Mouse (Mus musculus) forebrain, postnatal 0 days (tissue): Measurements from ENCODE around the gene Med12. TPM values are rescaled to one million over a fixed set of nuclear protein-coding genes. Genes with fewer than 3 reads are reported as not detected.

Source experiments
- ATAC-seq: fragments of 200-750 bp; cut with Nextera tagmentation; 2 replicates; pipeline ENCODE4 v1.8.0; 2017; ENCODE audit warnings: mild to moderate bottlenecking, moderate library complexity
- DNase-seq: peaks from one replicate; pipeline ENCODE4 v3.0.0-alpha.2; 2015
- H3K27ac ChIP-seq: fragments of 300-500 bp; sonication (generic); 2 replicates; pipeline ENCODE4 v1.5.1; 2014; ENCODE audit warnings: low read depth, mild to moderate bottlenecking, antibody characterized with exemption, low read length, moderate library complexity, mixed read lengths
- H3K27me3 ChIP-seq: fragments of 300-500 bp; sonication (generic); 2 replicates; pipeline ENCODE4 v1.6.1; 2014; ENCODE audit warnings: mild to moderate bottlenecking, low read length, mixed read lengths; ENCODE audit not compliant: insufficient read depth
- H3K36me3 ChIP-seq: fragments of 300-500 bp; sonication (generic); 2 replicates; pipeline ENCODE4 v1.6.1; 2014; ENCODE audit warnings: mild to moderate bottlenecking, moderate library complexity; ENCODE audit not compliant: insufficient read depth
- H3K4me1 ChIP-seq: fragments of 300-500 bp; sonication (generic); 2 replicates; pipeline ENCODE4 v1.6.1; 2014; ENCODE audit warnings: antibody characterized with exemption; ENCODE audit not compliant: insufficient read depth
- H3K4me2 ChIP-seq: fragments of 300-500 bp; sonication (generic); 2 replicates; pipeline ENCODE4 v1.6.1; 2014; ENCODE audit warnings: low read depth, mild to moderate bottlenecking, moderate library complexity
- H3K4me3 ChIP-seq: fragments of 300-500 bp; sonication (generic); 2 replicates; pipeline ENCODE4 v1.5.1; 2014; ENCODE audit warnings: low read depth, low read length, mixed read lengths
- H3K9ac ChIP-seq: fragments of 300-500 bp; sonication (generic); 2 replicates; pipeline ENCODE4 v1.6.1; 2014; ENCODE audit warnings: mild to moderate bottlenecking
- H3K9me3 ChIP-seq: fragments of 300-500 bp; sonication (generic); 2 replicates; pipeline ENCODE4 v1.6.1; 2016; ENCODE audit warnings: low read length
- CTCF ChIP-seq: sonication (generic); IDR thresholded peaks from 2 replicates; pipeline ENCODE4 v1.5.1; 2016; ENCODE audit warnings: antibody characterized with exemption, control low read depth, low read depth
- WGBS: fragments of 180-500 bp; shearing (Covaris S2); extraction: QIAGEN DNeasy Blood & Tissue Kit; methylation state at CpG from one replicate; pipeline ENCODE4 v1.1.7; 2014; 5-methylcytosine and 5-hydroxymethylcytosine counted together
- polyA plus RNA-seq: library from polyadenylated mRNA; unstranded; fragments of >200 nt; fragmentation: Nextera tagmentation; extraction: Ambion mirVana; gene quantifications from 2 replicates; pipeline ENCODE4 v1.2.1, GENCODE M21; 2015
- total RNA-seq: library from RNA; depleted of rRNA; stranded (reverse); fragments of >200 nt; gene quantifications from 2 replicates; pipeline ENCODE4 v1.2.3, GENCODE M21; 2014

Gene Med12
- total and polyA plus RNA-seq, 2 experiments from 2014 or later: 14.4 to 35.7 TPM

- no peaks in the 10 kb centered on the region for H3K4me1 ChIP-seq
- H3K27ac ChIP-seq: no peak overlapping the region
- H3K27me3 ChIP-seq: no peaks in the 10 kb centered on the region
- no peak overlapping the region for H3K4me3 ChIP-seq
- DNase-seq (no peak), ATAC-seq (no peak)
- H3K4me2 ChIP-seq: no peak overlapping the region
- TF ChIP-seq CTCF: no peak
- 90% methylated on average over 12 of the region's 12 CpGs for WGBS
- peaks cover 27% of the 10 kb centered on the region for H3K36me3 ChIP-seq
- no peaks in the 10 kb centered on the region for H3K9me3 ChIP-seq
- no peak overlapping the region for H3K9ac ChIP-seq
Observed at GRCm38 (mm10) chrX:101319775-101320174, 45.9 kb downstream of the Med12 start.

DNA sequence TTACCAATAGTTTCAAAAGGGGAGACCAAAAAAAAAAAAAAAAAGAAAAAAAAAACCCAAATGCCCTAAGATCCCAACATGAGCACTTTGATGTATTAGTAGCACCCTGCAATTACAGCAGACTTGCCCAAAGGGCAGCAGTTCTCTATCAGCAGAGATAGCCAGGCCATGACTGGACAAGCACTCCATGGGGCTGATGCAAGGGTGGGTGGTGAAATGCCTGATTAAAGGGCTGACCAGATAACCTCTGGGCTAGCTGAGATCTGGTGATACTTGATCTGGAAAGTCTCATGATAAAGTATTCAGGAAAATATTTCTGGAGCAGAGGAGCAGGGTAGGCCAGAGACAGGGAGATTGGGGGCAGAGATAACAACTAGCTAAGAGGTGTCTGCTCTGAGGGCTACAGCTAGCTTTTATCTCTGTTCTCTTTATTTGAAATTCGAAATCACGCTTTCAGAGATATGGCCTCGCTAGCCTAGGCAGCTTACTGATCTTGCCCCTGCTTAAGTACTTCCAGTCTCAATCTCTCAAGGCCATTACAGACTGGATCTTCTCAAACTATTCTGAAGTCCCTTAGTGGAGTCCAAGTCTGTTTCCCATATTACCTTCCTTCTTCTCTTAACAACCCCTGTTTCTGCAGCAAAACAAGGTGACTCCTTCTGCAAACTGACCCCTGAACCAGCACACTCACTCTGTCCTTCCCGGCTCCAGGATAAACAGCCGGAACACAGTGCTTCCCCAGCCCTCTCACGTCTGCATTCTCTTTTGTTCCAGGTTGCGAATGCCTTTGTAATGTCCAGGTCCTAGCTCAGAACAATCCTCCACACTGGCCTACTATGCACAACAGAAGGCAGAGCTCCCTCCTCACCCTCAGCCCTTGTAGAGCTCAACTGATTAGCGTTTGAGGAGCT lies 52.4 kb downstream of the Med12 start:
- WGBS: 57% methylated on average over 8 of the region's 8 CpGs
- Histone ChIP-seq H3K9ac (no peak overlapping the region), H3K4me3 (no peak overlapping the region), H3K9me3 (no peaks in the 10 kb centered on the region), H3K4me2 (no peak overlapping the region), H3K36me3 (peaks cover 5% of the 10 kb centered on the region; the same call in 1 of the 2 replicates), H3K4me1 (no peaks in the 10 kb centered on the region), H3K27me3 (no peaks in the 10 kb centered on the region), H3K27ac (no peak overlapping the region)
- ATAC-seq (no peak), DNase-seq (no peak)
- no peak for TF ChIP-seq CTCF

DNA sequence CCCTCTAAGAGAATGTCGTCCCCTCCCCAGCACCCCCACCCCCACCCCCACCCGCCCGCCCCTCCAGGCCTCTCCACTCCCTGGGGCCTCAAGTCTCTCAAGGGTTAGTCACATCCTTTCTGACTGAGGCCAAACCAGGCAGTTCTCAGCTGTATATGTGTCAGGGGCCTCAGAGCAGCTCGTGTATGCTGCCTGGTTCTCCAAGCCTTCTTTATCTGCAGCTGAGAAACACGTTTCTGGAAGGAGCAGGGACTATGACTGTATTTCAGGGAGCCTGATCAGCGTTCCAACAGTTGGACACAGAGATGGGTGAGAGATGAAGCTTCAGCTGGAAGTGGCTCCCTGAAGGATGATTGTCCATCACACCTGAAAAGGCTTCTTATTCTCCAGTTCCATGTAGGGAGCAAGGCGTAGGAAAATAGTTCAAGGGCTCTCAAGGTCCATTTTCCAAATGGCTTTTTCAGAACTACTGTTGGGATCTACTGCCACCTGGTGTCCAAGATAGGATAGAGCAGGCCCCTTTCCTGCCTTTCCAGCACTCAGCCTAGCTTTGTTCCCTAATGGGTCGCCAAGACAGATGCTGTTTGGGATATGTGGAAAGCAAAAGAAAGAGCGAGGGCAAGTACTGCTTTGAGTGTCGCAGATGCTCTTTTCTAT lies 55.7 kb downstream of the Med12 start:
- no peaks in the 10 kb centered on the region for H3K36me3 ChIP-seq
- H3K27ac ChIP-seq: peak overlapping the region; percentile 70
- no peak overlapping the region for H3K4me2 ChIP-seq
- H3K27me3 ChIP-seq: no peaks in the 10 kb centered on the region
- WGBS: 30% methylated on average over 10 of the region's 10 CpGs
- no peak overlapping the region for H3K9ac ChIP-seq
- H3K4me3 ChIP-seq: no peak overlapping the region
- ATAC-seq: no peak
- TF ChIP-seq CTCF: peak; percentile 84
- H3K9me3 ChIP-seq: no peaks in the 10 kb centered on the region
- peak; percentile 84 for DNase-seq
- H3K4me1 ChIP-seq: no peaks in the 10 kb centered on the region

DNA sequence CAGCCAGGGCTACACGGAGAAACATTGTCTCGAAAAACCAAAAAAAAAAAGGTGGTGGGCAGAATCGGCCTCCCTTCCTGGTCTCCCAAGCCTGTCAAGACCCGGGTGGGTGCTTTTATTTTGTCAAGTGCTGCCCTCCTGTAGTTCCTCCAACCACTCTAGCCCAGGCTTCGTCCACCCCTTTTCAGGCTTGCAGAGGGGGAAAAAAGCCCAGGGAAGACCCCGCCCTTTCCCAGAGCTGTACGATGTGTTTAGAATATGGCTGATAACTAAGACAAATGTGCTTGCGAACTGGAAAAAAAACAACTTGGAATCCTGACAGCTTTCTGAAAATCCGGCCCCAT lies 58.2 kb downstream of the Med12 start:
- no peaks in the 10 kb centered on the region for H3K9me3 ChIP-seq
- no peaks in the 10 kb centered on the region for H3K36me3 ChIP-seq
- 39% methylated on average over 9 of the region's 9 CpGs for WGBS
- TF ChIP-seq CTCF: no peak
- H3K4me3 ChIP-seq: peak overlapping the region; percentile 32
- peak overlapping the region; percentile 84 for H3K27ac ChIP-seq
- peak overlapping the region; percentile 37 for H3K9ac ChIP-seq
- H3K4me1 ChIP-seq: no peaks in the 10 kb centered on the region
- peak overlapping the region; percentile 34 for H3K4me2 ChIP-seq
- ATAC-seq (peak; percentile 14; the same call in 1 of the 2 replicates), DNase-seq (no peak)
- H3K27me3 ChIP-seq: no peaks in the 10 kb centered on the region

DNA sequence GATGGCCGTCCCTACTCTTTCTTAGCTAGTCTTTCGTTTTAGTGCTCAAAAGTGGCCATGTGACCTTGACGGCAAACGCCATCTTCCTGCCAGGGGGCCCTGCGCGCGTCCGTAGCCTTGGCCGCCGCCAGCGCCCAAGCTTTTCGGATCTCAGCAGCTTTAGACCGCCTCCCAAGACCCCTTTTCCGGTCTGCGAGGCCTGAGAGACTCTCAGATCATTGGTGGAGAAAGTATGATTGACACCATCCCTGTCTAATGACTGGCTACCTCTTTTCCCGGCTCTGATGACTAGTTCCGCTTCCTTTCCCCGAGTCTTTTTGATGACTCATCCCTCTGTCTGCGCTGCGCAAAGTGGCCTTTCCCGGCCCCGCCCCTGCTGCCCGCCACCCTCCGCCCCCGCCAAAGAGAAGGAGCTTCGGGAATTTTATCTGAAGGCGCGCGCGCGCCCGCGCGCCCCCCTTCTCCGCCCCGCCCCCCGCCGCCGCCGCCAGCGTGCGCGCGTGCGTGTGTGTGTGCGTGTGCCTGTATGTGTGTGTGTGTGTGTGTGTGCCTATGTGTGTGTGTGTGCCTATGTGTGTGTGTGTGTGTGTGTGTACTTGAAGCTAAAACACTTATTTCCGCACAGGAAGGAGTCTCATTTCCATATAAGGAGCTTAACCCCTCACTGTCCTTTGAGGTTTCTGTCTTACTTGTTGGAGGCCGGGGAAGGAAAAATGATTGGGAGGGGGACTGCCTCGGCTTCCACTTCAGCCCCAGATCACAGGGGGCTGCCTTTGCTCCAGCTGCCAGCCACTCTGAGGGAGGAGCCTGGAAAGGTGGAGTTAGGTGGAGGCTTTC lies 58.8 kb downstream of the Med12 start:
- Histone ChIP-seq H3K4me2 (peak overlapping the region; percentile 49), H3K27ac (peak overlapping the region; percentile 87), H3K36me3 (no peaks in the 10 kb centered on the region), H3K9me3 (no peaks in the 10 kb centered on the region), H3K9ac (peak overlapping the region; percentile 52), H3K27me3 (no peaks in the 10 kb centered on the region), H3K4me1 (no peaks in the 10 kb centered on the region), H3K4me3 (peak overlapping the region; percentile 32)
- peak; percentile 90 for DNase-seq
- no peak for TF ChIP-seq CTCF
- 32% methylated on average over 32 of the region's 49 CpGs for WGBS
- ATAC-seq: peak; percentile 97

DNA sequence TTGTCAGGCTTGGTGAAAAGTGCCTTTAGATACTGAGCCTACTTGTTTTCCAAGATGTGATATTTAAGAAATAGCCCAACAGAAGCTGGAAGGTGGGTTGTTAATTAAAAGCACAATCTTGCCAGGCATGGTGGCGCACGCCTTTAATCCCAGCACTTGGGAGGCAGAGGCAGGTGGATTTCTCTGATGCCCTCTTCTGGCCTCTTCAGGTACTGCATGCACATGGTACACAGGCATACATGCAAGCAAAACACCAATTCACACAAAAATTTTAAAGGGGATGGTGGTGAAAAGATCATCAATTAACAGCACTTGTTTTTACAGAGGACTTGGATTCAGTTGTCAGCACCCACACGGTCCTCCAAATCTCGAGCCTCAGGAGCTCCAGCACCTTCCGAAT lies 60.8 kb downstream of the Med12 start:
- no peak overlapping the region for H3K9ac ChIP-seq
- H3K27me3 ChIP-seq: no peaks in the 10 kb centered on the region
- ATAC-seq (no peak), DNase-seq (no peak)
- H3K4me3 ChIP-seq: no peak overlapping the region
- peak; percentile 51 for TF ChIP-seq CTCF
- H3K27ac ChIP-seq: no peak overlapping the region
- no peaks in the 10 kb centered on the region for H3K4me1 ChIP-seq
- no peaks in the 10 kb centered on the region for H3K9me3 ChIP-seq
- no peak overlapping the region for H3K4me2 ChIP-seq
- H3K36me3 ChIP-seq: no peaks in the 10 kb centered on the region
- 93% methylated on average over 5 of the region's 5 CpGs for WGBS
